Mouse (Mus musculus): ENCODE data around the gene Rhoh. TPM values are rescaled to one million over a fixed set of nuclear protein-coding genes. Genes with fewer than 3 reads are reported as not detected.
A peak's percentile ranks its signal among the peaks of the same experiment; 100 is the strongest.

Rhoh gene
- polyA plus RNA-seq, 1 experiment, result 1.0 TPM

- no peak for DNase-seq (ENCODE audit: low read depth)
Measured at GRCm38 (mm10) chr5:65930171-65930570, 69.2 kb downstream of the Rhoh start.

GRCm38 (mm10) chr5:65933258-65933657 is 72.2 kb downstream of the Rhoh start:
- no peak for DNase-seq (ENCODE audit: low read depth)

- DNase-seq (ENCODE audit: low read depth), result no peak
Measured at GRCm38 (mm10) chr5:65933764-65934163, 72.8 kb downstream of the Rhoh start.

- DNase-seq (ENCODE audit: low read depth), result no peak
Measured at GRCm38 (mm10) chr5:65934783-65935182, 73.8 kb downstream of the Rhoh start, which contains the start of gene Chrna9. Gene Chrna9 (plus strand): TSS chr5:65934921.

- no peak for DNase-seq (ENCODE audit: low read depth)
Measured at GRCm38 (mm10) chr5:65937011-65937726, 76.2 kb downstream of the Rhoh start.

- DNase-seq (ENCODE audit: low read depth), result peak; percentile 44
Measured at GRCm38 (mm10) chr5:65937998-65938715, 77.1 kb downstream of the Rhoh start.

GRCm38 (mm10) chr5:65941145-65941544 is 80.1 kb downstream of the Rhoh start:
- no peak for DNase-seq (ENCODE audit: low read depth)

Other genes with a start within 250 kb of the Rhoh start
- 28.3 and 29.8 TPM in 2 replicates for gene Pds5a, start 162.9 kb upstream of the Rhoh start, polyA plus RNA-seq (2012; rRNA removed)
- 4.2 and 5.8 TPM in 2 replicates for gene N4bp2, start 97.7 kb upstream of the Rhoh start, polyA plus RNA-seq (2012; rRNA removed)
- 0.06 TPM in 1 of 2 replicates, not detected in the other for gene Chrna9, start 73.7 kb downstream of the Rhoh start, polyA plus RNA-seq (2012; rRNA removed)
- gene 9130230L23Rik, start 143.1 kb downstream of the Rhoh start, polyA plus RNA-seq (2012; rRNA removed), result 59.0 and 60.0 TPM in 2 replicates